Mouse (Mus musculus): ENCODE measurements around the gene Olfr807. TPM values are rescaled to one million over a fixed set of nuclear protein-coding genes. Genes with fewer than 3 reads are reported as not detected.

Gene Olfr807
- total RNA-seq (2021): not detected in 2 replicates
- long read RNA-seq: 0 reads

GRCm38 (mm10) chr10:129757693-129758092 lies at the start of gene Olfr807:
Gene Olfr807, minus strand, starts transcription at chr10:129757793.
- DNase-seq: no peak

GRCm38 (mm10) chr10:129804296-129804695 lies 46.7 kb upstream of the Olfr807 start, which contains the start of gene Olfr811:
Gene Olfr811, minus strand, starts transcription at chr10:129804396.
- no peak for DNase-seq

- DNase-seq: no peak
Measured at GRCm38 (mm10) chr10:129794817-129795216, 37.2 kb upstream of the Olfr807 start, which contains the start of gene Olfr810. Gene Olfr810, minus strand, starts transcription at chr10:129794917.

- no peak for DNase-seq
Measured at GRCm38 (mm10) chr10:129778123-129778522, 20.5 kb upstream of the Olfr807 start.

- no peak for DNase-seq
Measured at GRCm38 (mm10) chr10:129774338-129774737, 16.7 kb upstream of the Olfr807 start, which contains the start of gene Olfr809. Gene Olfr809, plus strand, starts transcription at chr10:129774638.

- no peak for DNase-seq
Measured at GRCm38 (mm10) chr10:129765182-129765581, 7.6 kb upstream of the Olfr807 start, which contains the start of gene Olfr808. Gene Olfr808, plus strand, starts transcription at chr10:129765482.

GRCm38 (mm10) chr10:129741821-129742220 lies 15.8 kb downstream of the Olfr807 start, which contains the start of gene Olfr806:
Gene Olfr806, minus strand, starts transcription at chr10:129741921.
- no peak for DNase-seq

- no peak for DNase-seq
Measured at GRCm38 (mm10) chr10:129729275-129729674, 28.3 kb downstream of the Olfr807 start, which contains the start of gene Olfr805. Gene Olfr805, minus strand, starts transcription at chr10:129729375.

Small RNA genes within 50 kb of the gene (microRNA-seq; reads per million reads assigned to microRNA genes)
- gene Gm24485: 0 reads per million in 2 experiments

Other genes with a start within 250 kb of the Olfr807 start
- gene Olfr791, start 236.0 kb downstream of the Olfr807 start, total RNA-seq (2021): not detected in 2 replicates
- not detected in 2 replicates for gene Olfr792, start 218.6 kb downstream of the Olfr807 start, total RNA-seq (2021)
- not detected in 2 replicates for gene Olfr794, start 190.1 kb downstream of the Olfr807 start, total RNA-seq (2021)
- not detected in 2 replicates for gene Olfr796, start 145.2 kb downstream of the Olfr807 start, total RNA-seq (2021)
- gene Olfr798, start 129.9 kb downstream of the Olfr807 start, total RNA-seq (2021): not detected in 2 replicates
- gene Olfr799, start 120.3 kb downstream of the Olfr807 start, total RNA-seq (2021): not detected in 2 replicates
- not detected in 2 replicates for gene Olfr800, start 100.1 kb downstream of the Olfr807 start, total RNA-seq (2021)
- gene Olfr801, start 83.9 kb downstream of the Olfr807 start, total RNA-seq (2021): not detected in 2 replicates
- not detected in 2 replicates for gene Olfr802, start 69.6 kb downstream of the Olfr807 start, total RNA-seq (2021)
- not detected in 2 replicates for gene Olfr803, start 63.5 kb downstream of the Olfr807 start, total RNA-seq (2021)
- gene Olfr804, start 54.6 kb downstream of the Olfr807 start, total RNA-seq (2021): not detected in 2 replicates
- gene Olfr805, start 28.4 kb downstream of the Olfr807 start, total RNA-seq (2021): not detected in 2 replicates
- gene Olfr806, start 15.9 kb downstream of the Olfr807 start, total RNA-seq (2021): not detected in 2 replicates
- gene Olfr808, start 7.7 kb upstream of the Olfr807 start, total RNA-seq (2021): not detected in 2 replicates
- not detected in 2 replicates for gene Olfr809, start 16.8 kb upstream of the Olfr807 start, total RNA-seq (2021)
- gene Olfr810, start 37.1 kb upstream of the Olfr807 start, total RNA-seq (2021): not detected in 2 replicates
- gene Olfr811, start 46.6 kb upstream of the Olfr807 start, total RNA-seq (2021): not detected in 2 replicates
- gene Olfr812, start 88.3 kb upstream of the Olfr807 start, total RNA-seq (2021): not detected in 2 replicates
- gene Olfr813, start 97.6 kb upstream of the Olfr807 start, total RNA-seq (2021): not detected in 2 replicates
- gene Olfr814, start 122.1 kb upstream of the Olfr807 start, total RNA-seq (2021): not detected in 2 replicates
- gene Olfr815, start 148.1 kb upstream of the Olfr807 start, total RNA-seq (2021): not detected in 2 replicates
- gene Olfr816, start 157.8 kb upstream of the Olfr807 start, total RNA-seq (2021): not detected in 2 replicates
- gene Olfr818, start 191.3 kb upstream of the Olfr807 start, total RNA-seq (2021): not detected in 2 replicates
- not detected in 2 replicates for gene Olfr819, start 209.5 kb upstream of the Olfr807 start, total RNA-seq (2021)
- gene Olfr247, start 218.3 kb upstream of the Olfr807 start, total RNA-seq (2021): not detected in 2 replicates
- gene Gm10310, start 227.3 kb upstream of the Olfr807 start, total RNA-seq (2021): not detected in 2 replicates

Measured in adrenal gland, postnatal 25 days (tissue).